Mouse (Mus musculus): ENCODE measurements around the gene Rec114.

- no peak for TF ChIP-seq CTCF (IDR thresholded peaks at IDR 0.05)
- no peak for TF ChIP-seq POLR2A (IDR thresholded peaks at IDR 0.05; ENCODE audit: insufficient read depth, low read depth, low read length)
These were observed 26.2 kb upstream of the Rec114 start for GRCm38 (mm10) chr9:58769943-58770342.

All from heart, adult 2 months (tissue).